Mouse (Mus musculus) heart, adult 2 months (tissue): ENCODE measurements at regions not wholly inside any gene's neighbourhood (a gene's known extent, or its start where the extent isn't known, plus 50 kb on each side); places are given as distances from the start of the nearest gene placed in this dataset.

ENCODE experiments used
- DNase-seq, 2 experiments: peaks; one replicate each; pipeline ENCODE4 v3.0.0; 2021
- H3K27ac ChIP-seq: fragments of 200-600 bp; 2 replicates; pipeline ENCODE4 v1.8.1; 2022
- H3K27me3 ChIP-seq: fragments of 200-500 bp; 2 replicates; pipeline ENCODE4 v1.6.1; 2012; ENCODE audit warnings: mild to moderate bottlenecking, low read length, inconsistent platforms, mixed read lengths; ENCODE audit not compliant: control insufficient read depth, insufficient read depth
- H3K36me3 ChIP-seq: fragments of 200-500 bp; 2 replicates; pipeline ENCODE4 v1.6.1; 2012; ENCODE audit warnings: low read length, inconsistent platforms; ENCODE audit not compliant: control insufficient read depth, insufficient read depth
- H3K4me1 ChIP-seq: fragments of 200-500 bp; 2 replicates; pipeline ENCODE4 v1.6.1; 2011; ENCODE audit warnings: low read length; ENCODE audit not compliant: control insufficient read depth, insufficient read depth
- H3K4me3 ChIP-seq: fragments of 200-600 bp; 2 replicates; pipeline ENCODE4 v1.8.1; 2022
- H3K79me2 ChIP-seq: fragments of 200-500 bp; replicated peaks from 2 replicates; pipeline ENCODE4 v1.6.1; 2012; ENCODE audit warnings: mild to moderate bottlenecking, inconsistent platforms, low read length, moderate library complexity, mixed read lengths; ENCODE audit not compliant: control insufficient read depth, insufficient read depth
- H3K9ac ChIP-seq: fragments of 200-500 bp; 2 replicates; pipeline ENCODE4 v1.6.1; 2012; ENCODE audit warnings: low read depth, mild to moderate bottlenecking, control low read depth, inconsistent platforms, low read length, mixed read lengths
- CTCF ChIP-seq: fragments of 200-600 bp; IDR thresholded peaks from 2 replicates; pipeline ENCODE4 v1.8.1; 2022; ENCODE audit warnings: antibody characterized with exemption, mild to moderate bottlenecking, moderate library complexity
- EP300 ChIP-seq: fragments of 200-500 bp; IDR thresholded peaks from 2 replicates; pipeline ENCODE4 v1.6.1; 2011; ENCODE audit warnings: low read depth, low read length, control low read depth; ENCODE audit not compliant: insufficient read depth
- POLR2A ChIP-seq: fragments of 200-500 bp; IDR thresholded peaks from 2 replicates; pipeline ENCODE4 v1.6.1; 2011; ENCODE audit warnings: mild to moderate bottlenecking, low read depth, low read length, control low read depth; ENCODE audit not compliant: insufficient read depth
- WGBS: fragments of 180-500 bp; shearing (Covaris S2); methylation state at CpG from one replicate; pipeline ENCODE4 v1.1.7; 2018; 5-methylcytosine and 5-hydroxymethylcytosine counted together
- intact Hi-C: fragments of 180-260 bp; cut with DNase I; formaldehyde crosslinking; loops from one replicate; pipeline ENCODE4 v1.15.1; 2025

- no peak overlapping the region for H3K27ac ChIP-seq
- H3K27me3 ChIP-seq: no peaks in the 10 kb centered on the region
- no peak for DNase-seq
- no peak overlapping the region for H3K9ac ChIP-seq
- no peaks in the 10 kb centered on the region for H3K4me1 ChIP-seq
- intact Hi-C loops: no loop called here
- no peaks in the 10 kb centered on the region for H3K36me3 ChIP-seq
- TF ChIP-seq CTCF: no peak
- TF ChIP-seq POLR2A: no peak
- TF ChIP-seq EP300: no peak
- H3K79me2 ChIP-seq: no peaks in the 10 kb centered on the region
- H3K4me3 ChIP-seq: no peak overlapping the region
- WGBS: 70% methylated on average over 8 of the region's 8 CpGs
These were observed 155.0 kb downstream of the 1700129C05Rik start for GRCm38 (mm10) chr14:58987688-58988087.

GRCm38 (mm10) chr14:58985838-58986237, 156.9 kb downstream of the 1700129C05Rik start:
- DNase-seq: no peak
- Histone ChIP-seq H3K9ac (no peak overlapping the region), H3K4me1 (no peaks in the 10 kb centered on the region), H3K4me3 (no peak overlapping the region), H3K79me2 (no peaks in the 10 kb centered on the region), H3K27me3 (no peaks in the 10 kb centered on the region), H3K27ac (no peak overlapping the region), H3K36me3 (no peaks in the 10 kb centered on the region)
- TF ChIP-seq EP300: no peak
- TF ChIP-seq POLR2A: no peak
- TF ChIP-seq CTCF: no peak
- WGBS: 83% methylated on average over 5 of the region's 5 CpGs
- intact Hi-C loops: no loop called here

- no peak for DNase-seq
- intact Hi-C loops: no loop called here
- WGBS: 66% methylated on average over 4 of the region's 4 CpGs
These were observed 165.9 kb downstream of the 1700129C05Rik start for GRCm38 (mm10) chr14:58976791-58977190.

GRCm38 (mm10) chr14:58969248-58969647, 173.4 kb downstream of the 1700129C05Rik start:
- intact Hi-C loops: no loop called here
- no peak for DNase-seq
- Histone ChIP-seq H3K27me3 (no peaks in the 10 kb centered on the region), H3K4me1 (no peaks in the 10 kb centered on the region), H3K36me3 (no peaks in the 10 kb centered on the region), H3K4me3 (no peak overlapping the region), H3K79me2 (no peaks in the 10 kb centered on the region), H3K27ac (no peak overlapping the region), H3K9ac (no peak overlapping the region)
- WGBS: 65% methylated on average over 3 of the region's 3 CpGs
- TF ChIP-seq EP300 (no peak), POLR2A (no peak), CTCF (no peak)

More at GRCm38 (mm10) chr14:58976791-58977190, 165.9 kb downstream of the 1700129C05Rik start:
- H3K27ac ChIP-seq: no peak overlapping the region
- H3K27me3 ChIP-seq: no peaks in the 10 kb centered on the region
- no peaks in the 10 kb centered on the region for H3K4me1 ChIP-seq
- H3K79me2 ChIP-seq: no peaks in the 10 kb centered on the region
- no peak overlapping the region for H3K4me3 ChIP-seq
- H3K36me3 ChIP-seq: no peaks in the 10 kb centered on the region
- H3K9ac ChIP-seq: no peak overlapping the region
- TF ChIP-seq CTCF (no peak), EP300 (no peak), POLR2A (no peak)

GRCm38 (mm10) chr14:58967975-58968374, 174.7 kb downstream of the 1700129C05Rik start:
- Histone ChIP-seq H3K9ac (no peak overlapping the region), H3K4me1 (no peaks in the 10 kb centered on the region), H3K36me3 (no peaks in the 10 kb centered on the region), H3K27ac (no peak overlapping the region), H3K79me2 (no peaks in the 10 kb centered on the region), H3K27me3 (no peaks in the 10 kb centered on the region), H3K4me3 (no peak overlapping the region)
- no peak for DNase-seq
- intact Hi-C loops: no loop called here
- WGBS: 86% methylated on average over 5 of the region's 5 CpGs
- TF ChIP-seq POLR2A (no peak), EP300 (no peak), CTCF (no peak)

GRCm38 (mm10) chr14:58967163-58967562, 175.5 kb downstream of the 1700129C05Rik start:
- Histone ChIP-seq H3K79me2 (no peaks in the 10 kb centered on the region), H3K9ac (no peak overlapping the region), H3K27ac (no peak overlapping the region), H3K36me3 (no peaks in the 10 kb centered on the region), H3K27me3 (no peaks in the 10 kb centered on the region), H3K4me1 (no peaks in the 10 kb centered on the region), H3K4me3 (no peak overlapping the region)
- WGBS: 65% methylated on average over 1 of the region's 1 CpGs
- TF ChIP-seq POLR2A (no peak), EP300 (no peak), CTCF (no peak)
- intact Hi-C loops: no loop called here
- no peak for DNase-seq
